Mouse (Mus musculus) heart, postnatal 0 days (tissue): ENCODE measurements around the gene Ilf2. TPM values are rescaled to one million over a fixed set of nuclear protein-coding genes. Genes with fewer than 3 reads are reported as not detected.

Experiments used
- ATAC-seq: fragments of 200-750 bp; cut with Nextera tagmentation; 2 replicates; pipeline ENCODE4 v1.8.0; 2017; ENCODE audit warnings: low read depth, moderate number of reproducible peaks, moderate library complexity; ENCODE audit not compliant: insufficient read depth
- DNase-seq: peaks from one replicate; pipeline ENCODE4 v3.0.0-alpha.2; 2016; ENCODE audit warnings: low spot score
- H3K27ac ChIP-seq: fragments of 300-500 bp; sonication (generic); 2 replicates; pipeline ENCODE4 v1.5.1; 2014; ENCODE audit warnings: low read depth, mild to moderate bottlenecking
- H3K27me3 ChIP-seq: fragments of 300-500 bp; sonication (generic); 2 replicates; pipeline ENCODE4 v1.6.1; 2014; ENCODE audit warnings: low read length, mixed read lengths; ENCODE audit not compliant: control insufficient read depth, insufficient read depth
- H3K36me3 ChIP-seq: fragments of 300-500 bp; sonication (generic); replicated peaks from 2 replicates; pipeline ENCODE4 v1.6.1; 2014; ENCODE audit warnings: low read length, mixed read lengths; ENCODE audit not compliant: control insufficient read depth, insufficient read depth
- H3K4me1 ChIP-seq: fragments of 300-500 bp; sonication (generic); 2 replicates; pipeline ENCODE4 v1.6.1; 2014; ENCODE audit warnings: antibody characterized with exemption; ENCODE audit not compliant: control insufficient read depth, insufficient read depth
- H3K4me2 ChIP-seq: fragments of 300-500 bp; sonication (generic); 2 replicates; pipeline ENCODE4 v1.6.1; 2014; ENCODE audit warnings: low read depth, mild to moderate bottlenecking, low read length, moderate library complexity
- H3K4me3 ChIP-seq: fragments of 300-500 bp; sonication (generic); 2 replicates; pipeline ENCODE4 v1.5.1; 2014; ENCODE audit warnings: low read depth, low read length
- H3K9ac ChIP-seq: fragments of 300-500 bp; sonication (generic); replicated peaks from 2 replicates; pipeline ENCODE4 v1.6.1; 2014; ENCODE audit warnings: low read depth, low read length, mixed read lengths
- H3K9me3 ChIP-seq: fragments of 300-500 bp; sonication (generic); replicated peaks from 2 replicates; pipeline ENCODE4 v1.6.1; 2016; ENCODE audit warnings: low read length; ENCODE audit not compliant: control insufficient read depth
- CTCF ChIP-seq: IDR thresholded peaks from 2 replicates; pipeline ENCODE4 v1.5.1; 2016; ENCODE audit warnings: antibody characterized with exemption, control low read depth, low read depth
- EP300 ChIP-seq: IDR thresholded peaks from 2 replicates; pipeline ENCODE4 v1.6.1; 2016; ENCODE audit warnings: antibody characterized with exemption, low read depth
- WGBS: fragments of 180-500 bp; shearing (Covaris S2); extraction: QIAGEN DNeasy Blood & Tissue Kit; methylation state at CpG from one replicate; pipeline ENCODE4 v1.1.7; 2014; 5-methylcytosine and 5-hydroxymethylcytosine counted together
- polyA plus RNA-seq: library from polyadenylated mRNA; unstranded; fragments of >200 nt; fragmentation: Nextera tagmentation; extraction: Ambion mirVana; gene quantifications from 2 replicates; pipeline ENCODE4 v1.2.1, GENCODE M21; 2015
- total RNA-seq: library from RNA; depleted of rRNA; stranded (reverse); fragments of >200 nt; gene quantifications from 2 replicates; pipeline ENCODE4 v1.2.3, GENCODE M21; 2014; ENCODE audit warnings: low replicate concordance

Ilf2 gene
- total and polyA plus RNA-seq, 2 experiments from 2014 or later, result 53.5 to 60.2 TPM

DNA sequence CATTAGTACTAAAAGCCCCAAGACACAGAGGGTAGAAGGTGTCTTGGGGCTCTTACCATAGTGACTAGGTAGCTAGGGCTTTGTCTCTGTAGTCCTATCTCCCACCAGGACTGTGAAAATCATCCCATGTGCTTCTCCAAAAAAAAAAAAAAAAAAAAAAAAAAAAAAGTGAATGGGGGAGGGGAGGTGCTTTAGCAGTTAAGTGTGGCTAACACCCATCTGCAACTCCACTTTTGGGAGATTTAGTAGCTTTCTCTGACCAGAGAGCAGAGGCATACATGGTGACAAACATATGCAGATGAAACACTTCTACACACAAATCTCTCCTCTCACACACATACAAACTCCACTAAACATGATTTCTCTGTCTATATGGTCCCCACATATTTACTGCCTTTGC is 21.7 kb downstream of the Ilf2 start:
- H3K4me1 ChIP-seq, result no peaks in the 10 kb centered on the region
- H3K4me3 ChIP-seq, result no peak overlapping the region
- no peaks in the 10 kb centered on the region for H3K27me3 ChIP-seq
- H3K4me2 ChIP-seq, result no peak overlapping the region
- H3K9ac ChIP-seq, result no peak overlapping the region
- H3K27ac ChIP-seq, result no peak overlapping the region
- ATAC-seq (no peak), DNase-seq (no peak)
- peaks cover 67% of the 10 kb centered on the region for H3K36me3 ChIP-seq
- H3K9me3 ChIP-seq, result no peaks in the 10 kb centered on the region
- TF ChIP-seq EP300 (no peak), CTCF (no peak)

DNA sequence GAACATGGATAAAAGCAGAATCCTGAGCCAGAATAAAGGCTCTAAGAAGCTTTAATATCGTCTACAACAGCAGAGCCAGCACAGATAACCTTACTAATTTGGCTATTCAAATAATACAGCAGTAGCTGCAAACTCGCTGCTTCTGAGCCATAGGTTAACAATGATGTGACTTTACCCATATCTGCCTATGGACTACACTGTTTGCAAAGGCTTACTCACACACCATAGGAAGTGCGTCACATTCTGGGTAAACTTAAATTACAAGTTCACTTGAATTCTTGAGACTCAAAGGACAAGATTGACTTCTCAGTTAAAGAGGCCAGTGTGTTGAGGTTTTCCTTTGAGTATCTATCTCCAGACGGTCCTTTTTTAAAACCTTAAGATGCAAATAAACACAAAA is 27.5 kb downstream of the Ilf2 start:
- TF ChIP-seq CTCF (no peak), EP300 (no peak)
- DNase-seq (no peak), ATAC-seq (no peak)
- Histone ChIP-seq H3K4me1 (peaks cover 11% of the 10 kb centered on the region), H3K27ac (no peak overlapping the region), H3K9ac (no peak overlapping the region), H3K4me3 (no peak overlapping the region), H3K36me3 (peaks cover 83% of the 10 kb centered on the region), H3K27me3 (no peaks in the 10 kb centered on the region), H3K4me2 (no peak overlapping the region), H3K9me3 (no peaks in the 10 kb centered on the region)
- WGBS, result 84% methylated on average over 4 of the region's 4 CpGs

DNA sequence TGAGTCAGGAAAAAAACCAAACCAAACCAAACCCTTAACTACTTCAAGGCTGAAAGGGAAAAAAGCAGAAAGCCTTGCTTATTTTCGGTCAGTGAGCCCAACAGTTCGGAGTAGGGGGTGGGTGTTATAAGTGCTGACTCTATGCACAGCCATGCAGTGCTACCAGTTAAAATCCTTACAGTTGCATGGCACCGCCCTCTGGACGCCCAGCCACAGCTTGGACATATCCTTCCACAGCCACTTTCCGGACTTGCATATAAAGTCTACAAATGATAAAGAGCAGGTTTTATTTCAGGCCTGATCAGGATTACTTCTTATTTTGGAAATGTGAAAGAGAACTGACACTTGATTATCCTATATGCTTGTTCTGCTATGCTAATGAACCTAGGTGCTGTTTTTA is 29.3 kb downstream of the Ilf2 start:
- no peak overlapping the region for H3K9ac ChIP-seq
- no peaks in the 10 kb centered on the region for H3K9me3 ChIP-seq
- TF ChIP-seq EP300 (no peak), CTCF (no peak)
- 88% methylated on average over 5 of the region's 5 CpGs for WGBS
- H3K4me2 ChIP-seq, result no peak overlapping the region
- H3K4me1 ChIP-seq, result peaks cover 11% of the 10 kb centered on the region
- H3K36me3 ChIP-seq, result peaks cover 67% of the 10 kb centered on the region
- DNase-seq (no peak), ATAC-seq (no peak)
- no peak overlapping the region for H3K27ac ChIP-seq
- H3K4me3 ChIP-seq, result no peak overlapping the region
- H3K27me3 ChIP-seq, result no peaks in the 10 kb centered on the region

DNA sequence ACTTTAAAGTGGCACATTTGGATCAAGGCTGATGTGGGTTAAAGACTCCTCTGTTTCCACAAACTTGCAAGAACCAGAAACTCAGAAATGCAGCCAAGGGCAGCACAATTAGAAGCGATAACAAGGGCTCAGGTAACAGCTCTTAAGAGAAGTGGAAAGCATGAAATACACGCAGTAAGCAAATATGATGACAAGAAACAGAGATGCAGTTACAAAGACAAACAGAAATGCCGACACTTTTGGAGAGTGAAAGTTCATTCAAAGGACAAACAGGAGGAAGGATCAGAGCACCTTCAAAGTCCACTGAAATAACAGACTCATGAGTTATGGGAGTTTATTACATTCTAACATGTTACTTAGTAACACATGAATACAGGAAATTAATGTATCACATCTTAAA is 30.4 kb downstream of the Ilf2 start:
- Histone ChIP-seq H3K9ac (no peak overlapping the region), H3K4me1 (peaks cover 11% of the 10 kb centered on the region), H3K27me3 (no peaks in the 10 kb centered on the region), H3K4me3 (no peak overlapping the region), H3K4me2 (no peak overlapping the region), H3K36me3 (peaks cover 59% of the 10 kb centered on the region), H3K27ac (no peak overlapping the region), H3K9me3 (no peaks in the 10 kb centered on the region)
- ATAC-seq, result no peak
- 50% methylated on average over 3 of the region's 3 CpGs for WGBS
- no peak for DNase-seq
- TF ChIP-seq CTCF, result no peak
- no peak for TF ChIP-seq EP300

DNA sequence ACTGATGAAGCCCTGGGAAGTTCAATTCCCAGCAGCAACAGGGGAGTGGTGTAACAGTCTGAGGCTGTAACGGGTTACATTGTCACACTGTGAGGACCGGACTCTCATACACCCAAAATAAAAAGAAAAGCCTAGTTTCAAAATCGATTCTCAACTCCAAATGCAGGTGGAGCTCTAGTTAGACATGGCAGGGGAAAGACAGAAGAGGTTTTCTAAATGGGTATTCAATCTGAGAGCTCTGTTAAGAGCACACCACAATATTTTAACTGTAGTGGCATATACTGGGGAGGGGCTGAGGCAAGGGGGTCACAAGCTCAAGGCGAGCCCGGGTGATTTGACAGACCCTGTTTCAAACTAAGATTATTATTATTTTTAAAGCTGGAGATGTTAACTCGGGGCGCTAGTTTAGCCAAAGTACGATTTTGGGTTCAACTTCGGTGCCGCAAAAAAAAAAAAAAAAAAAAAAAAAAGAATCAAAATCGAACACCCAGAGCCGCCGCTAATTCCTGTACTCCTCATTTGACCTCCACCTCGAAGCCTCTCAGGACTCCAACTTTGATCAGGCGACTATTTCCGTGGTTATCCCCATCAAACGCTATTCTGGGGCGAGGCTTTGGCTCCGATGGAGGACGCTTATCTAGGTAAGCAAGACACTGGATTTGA is 32.5 kb downstream of the Ilf2 start:
- Histone ChIP-seq H3K4me3 (peak overlapping the region; percentile 93), H3K36me3 (peaks cover 39% of the 10 kb centered on the region), H3K9ac (peak overlapping the region; percentile 97), H3K4me1 (peaks cover 23% of the 10 kb centered on the region), H3K27ac (peak overlapping the region; percentile 97), H3K9me3 (no peaks in the 10 kb centered on the region), H3K27me3 (no peaks in the 10 kb centered on the region), H3K4me2 (peak overlapping the region; percentile 73)
- TF ChIP-seq EP300 (no peak), CTCF (no peak)
- no peak for ATAC-seq
- DNase-seq, result no peak
- 2% methylated on average over 20 of the region's 20 CpGs for WGBS
